Mouse (Mus musculus) megakaryocyte, embryonic 14.5 days (primary cell): ENCODE measurements around the gene Slc35e3. TPM values are rescaled to one million over a fixed set of nuclear protein-coding genes. Genes with fewer than 3 reads are reported as not detected.
"Not testable (repeated sequence)": the region's sequence is repeated elsewhere in the genome, so short reads cannot be mapped to it uniquely, and the experiment has no call there.

Source experiments
- H3K27me3 ChIP-seq: replicated peaks from 2 replicates; pipeline ENCODE3; 2012; ENCODE audit warnings: inconsistent platforms
- H3K36me3 ChIP-seq: replicated peaks from 2 replicates; pipeline ENCODE3; 2012; ENCODE audit warnings: low read length, inconsistent platforms, mixed read lengths
- H3K4me1 ChIP-seq: 2 replicates; pipeline ENCODE4 v1.6.1; 2012; ENCODE audit warnings: inconsistent platforms
- H3K4me3 ChIP-seq: replicated peaks from 2 replicates; pipeline ENCODE3; 2012; ENCODE audit warnings: moderate library complexity, mild to moderate bottlenecking, inconsistent platforms
- H3K9me3 ChIP-seq: 2 replicates; pipeline ENCODE4 v1.6.1; 2012; ENCODE audit warnings: inconsistent platforms
- FLI1 ChIP-seq: IDR thresholded peaks from 2 replicates; pipeline ENCODE4 v1.6.1; 2012; ENCODE audit warnings: low read length, inconsistent platforms, mixed read lengths
- GATA1 ChIP-seq: IDR thresholded peaks from 3 replicates; pipeline ENCODE4 v1.6.1; 2012; ENCODE audit warnings: mixed read lengths, low read length, inconsistent platforms, borderline replicate concordance
- polyA plus RNA-seq: library from polyadenylated mRNA; stranded (reverse); fragments of >175 nt; gene quantifications from 2 replicates; pipeline ENCODE4 v1.2.3, GENCODE M21; 2012; ENCODE audit warnings: low replicate concordance; ENCODE audit not compliant: insufficient read depth

Slc35e3 gene
- polyA plus RNA-seq, 1 experiment: 0.47 TPM

- H3K4me1 ChIP-seq: peaks cover 15% of the 10 kb centered on the region
- H3K36me3 ChIP-seq: peaks cover 65% of the 10 kb centered on the region
- H3K27me3 ChIP-seq: no peaks in the 10 kb centered on the region
- H3K4me3 ChIP-seq: no peak overlapping the region
- TF ChIP-seq GATA1: no peak
- TF ChIP-seq FLI1: no peak
- H3K9me3 ChIP-seq: peaks cover 7% of the 10 kb centered on the region
These were observed 3.7 kb upstream of the Slc35e3 start for GRCm38 (mm10) chr10:117749787-117750343.

GRCm38 (mm10) chr10:117749050-117749686, 3.0 kb upstream of the Slc35e3 start:
- Histone ChIP-seq H3K36me3 (peaks cover 59% of the 10 kb centered on the region), H3K27me3 (no peaks in the 10 kb centered on the region)
- TF ChIP-seq GATA1 (no peak), FLI1 (no peak)

GRCm38 (mm10) chr10:117748276-117749049, 2.3 kb upstream of the Slc35e3 start:
- peaks cover 62% of the 10 kb centered on the region for H3K36me3 ChIP-seq
- H3K4me3 ChIP-seq: no peak overlapping the region
- TF ChIP-seq GATA1 (no peak), FLI1 (no peak)
- H3K9me3 ChIP-seq: peaks cover 7% of the 10 kb centered on the region
- H3K4me1 ChIP-seq: peaks cover 24% of the 10 kb centered on the region
- H3K27me3 ChIP-seq: no peaks in the 10 kb centered on the region

More at GRCm38 (mm10) chr10:117749050-117749686, 3.0 kb upstream of the Slc35e3 start:
- H3K4me3 ChIP-seq: no peak overlapping the region
- peaks cover 18% of the 10 kb centered on the region for H3K4me1 ChIP-seq
- H3K9me3 ChIP-seq: peaks cover 7% of the 10 kb centered on the region

GRCm38 (mm10) chr10:117747711-117748110, 1.5 kb upstream of the Slc35e3 start:
- TF ChIP-seq FLI1: no peak
- TF ChIP-seq GATA1: no peak
- no peaks in the 10 kb centered on the region for H3K27me3 ChIP-seq
- peaks cover 60% of the 10 kb centered on the region for H3K36me3 ChIP-seq
- peaks cover 24% of the 10 kb centered on the region for H3K4me1 ChIP-seq
- H3K4me3 ChIP-seq: no peak overlapping the region
- peaks cover 7% of the 10 kb centered on the region for H3K9me3 ChIP-seq

- Histone ChIP-seq H3K4me1 (peaks cover 31% of the 10 kb centered on the region), H3K4me3 (peak overlapping the region; percentile 92), H3K36me3 (peaks cover 58% of the 10 kb centered on the region)
- not testable (repeated sequence) for H3K9me3 ChIP-seq, H3K27me3 ChIP-seq
These were observed 432 bp downstream of the Slc35e3 start for GRCm38 (mm10) chr10:117745570-117746296.

- no peak for TF ChIP-seq GATA1
- TF ChIP-seq FLI1: no peak
- peaks cover 61% of the 10 kb centered on the region for H3K36me3 ChIP-seq
- no peak overlapping the region for H3K4me3 ChIP-seq
- H3K4me1 ChIP-seq: peaks cover 33% of the 10 kb centered on the region
- H3K9me3 ChIP-seq: no peaks in the 10 kb centered on the region
- no peaks in the 10 kb centered on the region for H3K27me3 ChIP-seq
These were observed 2.2 kb downstream of the Slc35e3 start for GRCm38 (mm10) chr10:117743917-117744316.

- Histone ChIP-seq H3K4me1 (peaks cover 36% of the 10 kb centered on the region), H3K9me3 (no peaks in the 10 kb centered on the region), H3K27me3 (no peaks in the 10 kb centered on the region), H3K36me3 (peaks cover 61% of the 10 kb centered on the region), H3K4me3 (no peak overlapping the region)
- TF ChIP-seq GATA1: no peak
- no peak for TF ChIP-seq FLI1
These were observed 3.0 kb downstream of the Slc35e3 start for GRCm38 (mm10) chr10:117743182-117743581.

GRCm38 (mm10) chr10:117742618-117743017, 3.5 kb downstream of the Slc35e3 start:
- no peaks in the 10 kb centered on the region for H3K9me3 ChIP-seq
- no peak for TF ChIP-seq GATA1
- no peak for TF ChIP-seq FLI1
- H3K4me3 ChIP-seq: no peak overlapping the region
- H3K4me1 ChIP-seq: peaks cover 33% of the 10 kb centered on the region
- H3K27me3 ChIP-seq: no peaks in the 10 kb centered on the region
- H3K36me3 ChIP-seq: peaks cover 60% of the 10 kb centered on the region

- no peak for TF ChIP-seq FLI1
- no peak for TF ChIP-seq GATA1
- Histone ChIP-seq H3K9me3 (no peaks in the 10 kb centered on the region), H3K4me3 (no peak overlapping the region), H3K36me3 (peaks cover 65% of the 10 kb centered on the region), H3K27me3 (no peaks in the 10 kb centered on the region), H3K4me1 (peaks cover 32% of the 10 kb centered on the region)
These were observed 4.3 kb downstream of the Slc35e3 start for GRCm38 (mm10) chr10:117741698-117742475.
